Mouse (Mus musculus) liver, postnatal 0 days (tissue): ENCODE measurements at regions not wholly inside any gene's neighbourhood (a gene's known extent, or its start where the extent isn't known, plus 50 kb on each side); places are given as distances from the start of the nearest gene placed in this dataset.
A peak's percentile ranks its signal among the peaks of the same experiment; 100 is the strongest.

Experiments
- ATAC-seq: fragments of 200-750 bp; cut with Nextera tagmentation; 2 replicates; pipeline ENCODE4 v1.8.0; 2017; ENCODE audit warnings: mild to moderate bottlenecking, moderate library complexity
- DNase-seq: peaks from one replicate; pipeline ENCODE4 v3.0.0-alpha.2; 2016
- H3K27ac ChIP-seq: fragments of 300-500 bp; sonication (generic); 2 replicates; pipeline ENCODE4 v1.5.1; 2014; ENCODE audit warnings: antibody characterized with exemption, moderate library complexity, mild to moderate bottlenecking, low read depth
- H3K27me3 ChIP-seq: fragments of 300-500 bp; sonication (generic); 2 replicates; pipeline ENCODE4 v1.6.1; 2014; ENCODE audit warnings: low read length, control low read depth, mixed read lengths; ENCODE audit not compliant: insufficient read depth
- H3K36me3 ChIP-seq: fragments of 300-500 bp; sonication (generic); replicated peaks from 2 replicates; pipeline ENCODE4 v1.6.1; 2014; ENCODE audit warnings: mild to moderate bottlenecking, control low read depth, low read length, moderate library complexity, mixed read lengths; ENCODE audit not compliant: insufficient read depth
- H3K4me1 ChIP-seq: fragments of 300-500 bp; sonication (generic); 2 replicates; pipeline ENCODE4 v1.6.1; 2014; ENCODE audit warnings: antibody characterized with exemption, mild to moderate bottlenecking, control low read depth; ENCODE audit not compliant: insufficient read depth
- H3K4me2 ChIP-seq: fragments of 300-500 bp; sonication (generic); 2 replicates; pipeline ENCODE4 v1.6.1; 2014; ENCODE audit warnings: low read depth, mild to moderate bottlenecking, low read length, moderate library complexity, mixed read lengths
- H3K4me3 ChIP-seq: fragments of 300-500 bp; sonication (generic); 2 replicates; pipeline ENCODE4 v1.5.1; 2014; ENCODE audit warnings: low read depth, low read length
- H3K9ac ChIP-seq: fragments of 300-500 bp; sonication (generic); replicated peaks from 2 replicates; pipeline ENCODE4 v1.6.1; 2014; ENCODE audit warnings: mild to moderate bottlenecking, moderate library complexity
- H3K9me3 ChIP-seq: fragments of 300-500 bp; sonication (generic); 2 replicates; pipeline ENCODE4 v1.6.1; 2016; ENCODE audit warnings: mild to moderate bottlenecking, control low read depth, low read length, mixed read lengths
- CTCF ChIP-seq: sonication (generic); IDR thresholded peaks from 2 replicates; pipeline ENCODE4 v1.5.1; 2016; ENCODE audit warnings: antibody characterized with exemption, low read depth
- EP300 ChIP-seq: IDR thresholded peaks from 2 replicates; pipeline ENCODE4 v1.6.1; 2016; ENCODE audit warnings: antibody characterized with exemption, low read depth, mild to moderate bottlenecking
- WGBS: fragments of 180-500 bp; shearing (Covaris S2); extraction: QIAGEN DNeasy Blood & Tissue Kit; methylation state at CpG from one replicate; pipeline ENCODE4 v1.1.7; 2014; ENCODE audit not compliant: insufficient replicate concordance; 5-methylcytosine and 5-hydroxymethylcytosine counted together

GRCm38 (mm10) chr2:72541246-72541645 is 65.3 kb downstream of the Cdca7 start:
- DNase-seq (no peak), ATAC-seq (no peak)
- Histone ChIP-seq H3K27me3 (no peaks in the 10 kb centered on the region), H3K9me3 (no peaks in the 10 kb centered on the region), H3K36me3 (no peaks in the 10 kb centered on the region), H3K4me1 (no peaks in the 10 kb centered on the region), H3K4me2 (no peak overlapping the region), H3K4me3 (no peak overlapping the region), H3K27ac (no peak overlapping the region), H3K9ac (no peak overlapping the region)
- TF ChIP-seq EP300 (no peak), CTCF (no peak)
- WGBS: 68% methylated on average over 5 of the region's 5 CpGs

DNA sequence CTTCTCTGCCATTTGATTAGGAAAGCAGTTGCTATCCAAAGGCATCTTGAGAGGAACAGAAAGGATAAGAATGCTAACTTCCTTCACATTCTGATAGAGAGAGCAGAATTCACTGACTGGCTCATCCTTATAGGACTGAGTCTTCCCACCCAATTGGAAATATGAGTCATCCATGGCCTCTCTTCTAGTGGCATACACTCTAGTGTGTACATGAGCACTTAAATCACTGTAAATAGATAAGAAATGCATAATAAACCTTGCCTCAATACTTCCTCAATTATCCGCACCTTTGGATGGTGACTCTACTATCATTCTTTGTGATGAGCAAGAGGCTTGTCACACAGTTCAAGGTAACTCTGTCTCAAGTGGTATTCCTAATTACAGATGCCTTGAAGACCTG is 69.5 kb downstream of the Cdca7 start:
- H3K36me3 ChIP-seq: no peaks in the 10 kb centered on the region
- H3K4me1 ChIP-seq: no peaks in the 10 kb centered on the region
- ATAC-seq (no peak), DNase-seq (no peak)
- no peak overlapping the region for H3K9ac ChIP-seq
- H3K4me2 ChIP-seq: no peak overlapping the region
- no peak overlapping the region for H3K4me3 ChIP-seq
- no peaks in the 10 kb centered on the region for H3K9me3 ChIP-seq
- no peak for TF ChIP-seq CTCF
- TF ChIP-seq EP300: no peak
- WGBS: 76% methylated on average over 1 of the region's 1 CpGs
- H3K27ac ChIP-seq: no peak overlapping the region
- H3K27me3 ChIP-seq: no peaks in the 10 kb centered on the region

DNA sequence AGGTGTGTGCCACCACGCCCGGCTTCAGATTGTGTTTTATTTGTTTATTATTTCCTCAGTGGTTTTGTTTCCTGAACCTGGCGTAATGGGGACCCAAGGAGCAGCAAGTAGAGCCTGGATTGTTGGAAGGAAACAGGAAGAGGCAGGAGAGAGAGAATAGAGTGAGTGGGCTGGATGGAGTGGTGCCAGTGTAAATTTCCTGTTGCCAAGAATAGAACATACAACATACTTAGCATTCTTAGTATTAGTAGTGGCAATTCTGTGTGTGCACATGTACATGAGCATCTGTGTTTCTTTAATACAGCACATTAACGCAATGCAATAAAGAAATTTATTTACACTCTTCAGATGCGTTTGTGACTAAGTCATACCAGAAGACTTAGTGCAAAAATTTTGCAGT is 70.5 kb downstream of the Cdca7 start:
- WGBS: 58% methylated on average over 5 of the region's 5 CpGs
- H3K9me3 ChIP-seq: no peaks in the 10 kb centered on the region
- H3K4me2 ChIP-seq: no peak overlapping the region
- no peaks in the 10 kb centered on the region for H3K27me3 ChIP-seq
- H3K4me3 ChIP-seq: no peak overlapping the region
- H3K27ac ChIP-seq: no peak overlapping the region
- H3K36me3 ChIP-seq: no peaks in the 10 kb centered on the region
- DNase-seq (no peak), ATAC-seq (no peak)
- no peak overlapping the region for H3K9ac ChIP-seq
- H3K4me1 ChIP-seq: no peaks in the 10 kb centered on the region
- TF ChIP-seq EP300: no peak
- TF ChIP-seq CTCF: no peak

DNA sequence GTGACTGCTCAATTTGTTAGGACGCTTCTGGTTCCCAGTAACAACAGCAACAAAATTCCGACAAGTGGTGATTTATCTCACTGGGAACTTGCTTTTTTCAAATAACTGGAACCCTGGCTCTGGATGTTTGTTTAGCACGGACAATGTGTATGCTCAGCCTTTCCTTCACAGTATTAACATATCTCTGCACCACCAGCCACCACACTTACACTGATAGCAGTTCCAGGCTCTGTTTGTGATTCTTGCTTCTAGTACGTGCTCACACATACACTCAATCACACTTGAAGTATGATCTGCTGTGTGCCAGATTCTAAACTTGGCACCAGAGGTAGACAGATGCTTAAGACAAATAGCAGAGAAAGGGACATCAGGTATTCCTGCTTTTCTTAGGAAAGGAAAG is 71.0 kb downstream of the Cdca7 start:
- 41% methylated on average over 4 of the region's 4 CpGs for WGBS
- no peak overlapping the region for H3K27ac ChIP-seq
- no peak overlapping the region for H3K9ac ChIP-seq
- H3K4me2 ChIP-seq: no peak overlapping the region
- H3K4me3 ChIP-seq: no peak overlapping the region
- no peaks in the 10 kb centered on the region for H3K4me1 ChIP-seq
- no peaks in the 10 kb centered on the region for H3K9me3 ChIP-seq
- no peak for TF ChIP-seq EP300
- no peak for TF ChIP-seq CTCF
- no peaks in the 10 kb centered on the region for H3K27me3 ChIP-seq
- ATAC-seq: no peak
- no peak for DNase-seq
- H3K36me3 ChIP-seq: no peaks in the 10 kb centered on the region

GRCm38 (mm10) chr2:72551268-72551667 is 75.3 kb downstream of the Cdca7 start:
- WGBS: 69% methylated on average over 4 of the region's 4 CpGs
- H3K36me3 ChIP-seq: no peaks in the 10 kb centered on the region
- no peaks in the 10 kb centered on the region for H3K27me3 ChIP-seq
- H3K9me3 ChIP-seq: no peaks in the 10 kb centered on the region
- no peak for TF ChIP-seq CTCF
- 0 out of 2 replicates have a peak, but pooled peaks have one; percentile 13 for TF ChIP-seq EP300
- no peak overlapping the region for H3K9ac ChIP-seq
- no peak for ATAC-seq
- no peak for DNase-seq
- no peak overlapping the region for H3K4me2 ChIP-seq
- no peak overlapping the region for H3K27ac ChIP-seq
- no peak overlapping the region for H3K4me3 ChIP-seq
- H3K4me1 ChIP-seq: no peaks in the 10 kb centered on the region

DNA sequence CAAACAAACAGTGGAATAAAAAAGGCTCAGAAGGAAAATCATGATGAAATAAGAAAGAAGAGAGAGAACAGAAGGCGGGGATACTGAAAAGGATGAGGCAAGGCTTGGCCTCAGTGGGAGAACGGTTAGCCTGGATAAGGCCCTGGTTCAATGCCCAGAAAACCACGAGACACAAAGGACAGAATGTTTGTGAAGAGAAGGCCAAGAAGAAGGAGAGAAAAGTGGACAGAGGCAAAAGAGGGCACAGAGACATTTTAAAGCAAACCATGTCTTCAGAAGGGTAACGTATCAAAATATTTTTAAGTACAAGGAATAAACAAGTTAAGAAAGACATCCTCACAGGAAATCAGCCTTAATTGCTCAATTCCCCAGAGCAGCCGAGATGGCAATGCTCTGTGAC is 78.6 kb downstream of the Cdca7 start:
- no peak overlapping the region for H3K9ac ChIP-seq
- ATAC-seq (no peak), DNase-seq (no peak)
- no peak for TF ChIP-seq CTCF
- no peak for TF ChIP-seq EP300
- H3K4me2 ChIP-seq: no peak overlapping the region
- WGBS: 53% methylated on average over 5 of the region's 5 CpGs
- no peaks in the 10 kb centered on the region for H3K36me3 ChIP-seq
- no peaks in the 10 kb centered on the region for H3K9me3 ChIP-seq
- no peak overlapping the region for H3K27ac ChIP-seq
- H3K4me1 ChIP-seq: no peaks in the 10 kb centered on the region
- H3K4me3 ChIP-seq: no peak overlapping the region
- H3K27me3 ChIP-seq: no peaks in the 10 kb centered on the region

DNA sequence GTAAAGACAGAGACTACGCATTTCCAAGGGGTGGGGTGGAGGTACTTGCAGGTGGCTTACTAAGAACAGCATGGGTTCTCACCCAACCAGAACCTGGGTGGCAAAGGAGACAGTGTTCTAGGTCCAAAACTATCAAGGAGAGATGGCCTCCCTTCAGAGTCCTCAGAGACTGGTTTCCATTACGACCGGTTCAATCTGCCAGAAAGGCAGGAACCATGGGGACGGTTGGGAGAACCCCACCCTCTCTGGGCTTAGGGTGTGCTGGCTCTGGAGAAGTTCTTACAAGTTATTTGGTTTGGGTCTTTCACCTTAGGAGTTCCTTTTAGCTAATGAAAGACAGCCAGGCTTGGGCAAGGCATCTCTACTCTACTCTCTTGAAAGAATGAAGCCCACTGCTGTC is 79.2 kb downstream of the Cdca7 start:
- TF ChIP-seq CTCF: no peak
- no peak for TF ChIP-seq EP300
- no peaks in the 10 kb centered on the region for H3K9me3 ChIP-seq
- H3K9ac ChIP-seq: no peak overlapping the region
- no peak overlapping the region for H3K4me2 ChIP-seq
- ATAC-seq: no peak
- WGBS: 81% methylated on average over 4 of the region's 4 CpGs
- DNase-seq: no peak
- no peak overlapping the region for H3K27ac ChIP-seq
- no peaks in the 10 kb centered on the region for H3K36me3 ChIP-seq
- H3K4me3 ChIP-seq: no peak overlapping the region
- no peaks in the 10 kb centered on the region for H3K4me1 ChIP-seq
- no peaks in the 10 kb centered on the region for H3K27me3 ChIP-seq
